Mouse (Mus musculus): ENCODE measurements around the gene Enpep. TPM values are rescaled to one million over a fixed set of nuclear protein-coding genes. Genes with fewer than 3 reads are reported as not detected.

The Enpep gene
- 1.5 and 1.6 TPM in 2 replicates for polyA plus RNA-seq (2015; fragmentation: Nextera tagmentation; extraction: Ambion mirVana)

- no peak within 1 kb of the TSS for H3K4me3 ChIP-seq
- no peaks in the 10 kb centered on the region for H3K9me3 ChIP-seq
- H3K27me3 ChIP-seq = no peaks in the 10 kb centered on the region
- no peak for ATAC-seq (replicated peaks)
- H3K4me2 ChIP-seq (replicated peaks) = no peak within 1 kb of the TSS
- no peaks in the 10 kb centered on the region for H3K36me3 ChIP-seq
- H3K4me1 ChIP-seq = 0 out of 2 replicates have a peak, but pooled peaks cover 3% of the 10 kb centered on the region
- 69% methylated on average over 13 of the region's 13 CpGs for WGBS
- H3K27ac ChIP-seq (replicated peaks) = no peak within 1 kb of the TSS
- no peak within 1 kb of the TSS for H3K9ac ChIP-seq (replicated peaks)
These were observed at the start of gene Enpep for GRCm38 (mm10) chr3:129332586-129332985. TSS of gene Enpep (minus strand) at chr3:129332720.

- H3K9ac ChIP-seq (replicated peaks) = no peak overlapping the region
- no peak for ATAC-seq (replicated peaks)
- H3K27me3 ChIP-seq = no peaks in the 10 kb centered on the region
- H3K27ac ChIP-seq (replicated peaks) = no peak overlapping the region
- H3K4me2 ChIP-seq (replicated peaks) = no peak overlapping the region
- no peaks in the 10 kb centered on the region for H3K4me1 ChIP-seq
- no peaks in the 10 kb centered on the region for H3K36me3 ChIP-seq
- WGBS = 86% methylated on average over 3 of the region's 3 CpGs
- H3K4me3 ChIP-seq = no peak overlapping the region
- no peaks in the 10 kb centered on the region for H3K9me3 ChIP-seq
These were observed 46.6 kb upstream of the Enpep start for GRCm38 (mm10) chr3:129379109-129379508.

GRCm38 (mm10) chr3:129375087-129375486 is 42.6 kb upstream of the Enpep start:
- no peak overlapping the region for H3K9ac ChIP-seq (replicated peaks)
- WGBS = 95% methylated on average over 3 of the region's 3 CpGs
- ATAC-seq (replicated peaks) = no peak

GRCm38 (mm10) chr3:129373108-129373507 is 40.6 kb upstream of the Enpep start:
- no peak for ATAC-seq (replicated peaks)
- Histone ChIP-seq H3K9ac (replicated peaks) (no peak overlapping the region), H3K4me1 (no peaks in the 10 kb centered on the region), H3K9me3 (no peaks in the 10 kb centered on the region), H3K27me3 (no peaks in the 10 kb centered on the region), H3K4me3 (no peak overlapping the region), H3K36me3 (no peaks in the 10 kb centered on the region), H3K4me2 (replicated peaks) (no peak overlapping the region), H3K27ac (replicated peaks) (no peak overlapping the region)
- WGBS = 29% methylated on average over 2 of the region's 2 CpGs

More at GRCm38 (mm10) chr3:129375087-129375486, 42.6 kb upstream of the Enpep start:
- H3K4me2 ChIP-seq (replicated peaks) = no peak overlapping the region
- no peaks in the 10 kb centered on the region for H3K27me3 ChIP-seq
- H3K4me1 ChIP-seq = no peaks in the 10 kb centered on the region
- H3K36me3 ChIP-seq = no peaks in the 10 kb centered on the region
- H3K4me3 ChIP-seq = no peak overlapping the region
- no peak overlapping the region for H3K27ac ChIP-seq (replicated peaks)
- no peaks in the 10 kb centered on the region for H3K9me3 ChIP-seq

GRCm38 (mm10) chr3:129369491-129369890 is 37.0 kb upstream of the Enpep start:
- no peaks in the 10 kb centered on the region for H3K9me3 ChIP-seq
- 85% methylated on average over 3 of the region's 3 CpGs for WGBS

GRCm38 (mm10) chr3:129365919-129366318 is 33.4 kb upstream of the Enpep start:
- 56% methylated on average over 1 of the region's 1 CpGs for WGBS

More at GRCm38 (mm10) chr3:129369491-129369890, 37.0 kb upstream of the Enpep start:
- no peak overlapping the region for H3K27ac ChIP-seq (replicated peaks)
- H3K4me1 ChIP-seq = no peaks in the 10 kb centered on the region
- H3K9ac ChIP-seq (replicated peaks) = no peak overlapping the region
- H3K4me2 ChIP-seq (replicated peaks) = no peak overlapping the region
- H3K27me3 ChIP-seq = no peaks in the 10 kb centered on the region
- ATAC-seq (replicated peaks) = no peak
- H3K4me3 ChIP-seq = no peak overlapping the region
- no peaks in the 10 kb centered on the region for H3K36me3 ChIP-seq

GRCm38 (mm10) chr3:129364818-129365390 is 32.4 kb upstream of the Enpep start:
- Histone ChIP-seq H3K9me3 (no peaks in the 10 kb centered on the region), H3K36me3 (no peaks in the 10 kb centered on the region), H3K4me1 (no peaks in the 10 kb centered on the region), H3K27me3 (no peaks in the 10 kb centered on the region), H3K9ac (replicated peaks) (no peak overlapping the region), H3K27ac (replicated peaks) (no peak overlapping the region), H3K4me3 (no peak overlapping the region), H3K4me2 (replicated peaks) (no peak overlapping the region)
- no peak for ATAC-seq (replicated peaks)
- WGBS = 80% methylated on average over 2 of the region's 2 CpGs

More at GRCm38 (mm10) chr3:129365919-129366318, 33.4 kb upstream of the Enpep start:
- Histone ChIP-seq H3K9me3 (no peaks in the 10 kb centered on the region), H3K36me3 (no peaks in the 10 kb centered on the region), H3K9ac (replicated peaks) (no peak overlapping the region), H3K27me3 (no peaks in the 10 kb centered on the region), H3K27ac (replicated peaks) (peak overlapping the region; percentile 1; the same call in 1 of the 2 replicates), H3K4me1 (no peaks in the 10 kb centered on the region), H3K4me2 (replicated peaks) (no peak overlapping the region), H3K4me3 (no peak overlapping the region)
- no peak for ATAC-seq (replicated peaks)

GRCm38 (mm10) chr3:129363426-129363825 is 30.9 kb upstream of the Enpep start:
- Histone ChIP-seq H3K27me3 (no peaks in the 10 kb centered on the region), H3K4me2 (replicated peaks) (no peak overlapping the region), H3K36me3 (no peaks in the 10 kb centered on the region), H3K4me3 (no peak overlapping the region), H3K4me1 (no peaks in the 10 kb centered on the region), H3K9me3 (no peaks in the 10 kb centered on the region), H3K27ac (replicated peaks) (no peak overlapping the region), H3K9ac (replicated peaks) (no peak overlapping the region)
- no peak for ATAC-seq (replicated peaks)
- 86% methylated on average over 1 of the region's 1 CpGs for WGBS

- H3K9me3 ChIP-seq = no peaks in the 10 kb centered on the region
- H3K4me2 ChIP-seq (replicated peaks) = no peak overlapping the region
- WGBS = 98% methylated on average over 2 of the region's 2 CpGs
- H3K27ac ChIP-seq (replicated peaks) = no peak overlapping the region
- H3K4me3 ChIP-seq = no peak overlapping the region
- no peaks in the 10 kb centered on the region for H3K4me1 ChIP-seq
- no peak for ATAC-seq (replicated peaks)
- no peaks in the 10 kb centered on the region for H3K27me3 ChIP-seq
- H3K36me3 ChIP-seq = no peaks in the 10 kb centered on the region
- no peak overlapping the region for H3K9ac ChIP-seq (replicated peaks)
These were observed 25.6 kb upstream of the Enpep start for GRCm38 (mm10) chr3:129358115-129358514.

GRCm38 (mm10) chr3:129353901-129354300 is 21.4 kb upstream of the Enpep start:
- WGBS = 83% methylated on average over 4 of the region's 4 CpGs
- Histone ChIP-seq H3K9me3 (no peaks in the 10 kb centered on the region), H3K9ac (replicated peaks) (no peak overlapping the region), H3K27me3 (no peaks in the 10 kb centered on the region), H3K4me2 (replicated peaks) (no peak overlapping the region), H3K36me3 (no peaks in the 10 kb centered on the region), H3K4me3 (no peak overlapping the region), H3K27ac (replicated peaks) (no peak overlapping the region), H3K4me1 (no peaks in the 10 kb centered on the region)
- no peak for ATAC-seq (replicated peaks)

GRCm38 (mm10) chr3:129351320-129351877 is 18.9 kb upstream of the Enpep start:
- ATAC-seq (replicated peaks) = no peak
- Histone ChIP-seq H3K4me2 (replicated peaks) (no peak overlapping the region), H3K27me3 (no peaks in the 10 kb centered on the region), H3K9me3 (no peaks in the 10 kb centered on the region), H3K4me3 (no peak overlapping the region), H3K9ac (replicated peaks) (no peak overlapping the region), H3K27ac (replicated peaks) (no peak overlapping the region), H3K36me3 (no peaks in the 10 kb centered on the region), H3K4me1 (no peaks in the 10 kb centered on the region)
- 81% methylated on average over 11 of the region's 11 CpGs for WGBS

GRCm38 (mm10) chr3:129347277-129347676 is 14.8 kb upstream of the Enpep start:
- H3K27ac ChIP-seq (replicated peaks) = no peak overlapping the region
- WGBS = 91% methylated on average over 10 of the region's 10 CpGs

GRCm38 (mm10) chr3:129342767-129343166 is 10.2 kb upstream of the Enpep start:
- Histone ChIP-seq H3K27ac (replicated peaks) (no peak overlapping the region), H3K4me3 (no peak overlapping the region), H3K36me3 (no peaks in the 10 kb centered on the region), H3K27me3 (no peaks in the 10 kb centered on the region), H3K4me1 (no peaks in the 10 kb centered on the region), H3K4me2 (replicated peaks) (no peak overlapping the region), H3K9me3 (no peaks in the 10 kb centered on the region), H3K9ac (replicated peaks) (no peak overlapping the region)
- ATAC-seq (replicated peaks) = no peak
- 98% methylated on average over 1 of the region's 1 CpGs for WGBS

More at GRCm38 (mm10) chr3:129347277-129347676, 14.8 kb upstream of the Enpep start:
- no peaks in the 10 kb centered on the region for H3K9me3 ChIP-seq
- H3K4me2 ChIP-seq (replicated peaks) = no peak overlapping the region
- H3K9ac ChIP-seq (replicated peaks) = no peak overlapping the region
- no peaks in the 10 kb centered on the region for H3K36me3 ChIP-seq
- H3K4me3 ChIP-seq = no peak overlapping the region
- H3K4me1 ChIP-seq = no peaks in the 10 kb centered on the region
- no peaks in the 10 kb centered on the region for H3K27me3 ChIP-seq
- ATAC-seq (replicated peaks) = no peak

All from forebrain, embryonic 15.5 days (tissue).